Mouse (Mus musculus): Measurements from ENCODE around the gene Sez6. TPM values are rescaled to one million over a fixed set of nuclear protein-coding genes. Genes with fewer than 3 reads are reported as not detected.

Gene Sez6
- polyA plus RNA-seq, 1 experiment from 2014 or later: 1.5 TPM

- H3K4me2 ChIP-seq (ENCODE audit: low read depth, low read length): peak overlapping the region; percentile 84
- H3K36me3 ChIP-seq (replicated peaks; ENCODE audit: control insufficient read depth, insufficient read depth, low read depth, low read length): no peaks in the 10 kb centered on the region
- ATAC-seq (replicated peaks; ENCODE audit: insufficient number of reproducible peaks, low FRiP score, low TSS enrichment, low read depth) (no peak), DNase-seq (ENCODE audit: low spot score) (peak; percentile 65)
- no peaks in the 10 kb centered on the region for H3K27me3 ChIP-seq (ENCODE audit: control insufficient read depth, insufficient read depth, low read length)
- H3K4me1 ChIP-seq (ENCODE audit: control insufficient read depth, insufficient read depth, low read length): no peaks in the 10 kb centered on the region
- peak overlapping the region; percentile 95 for H3K9ac ChIP-seq (replicated peaks; ENCODE audit: low read length)
- H3K27ac ChIP-seq (replicated peaks; ENCODE audit: low read depth, low read length): peak overlapping the region; percentile 84
- peak overlapping the region; percentile 98 for H3K4me3 ChIP-seq (ENCODE audit: low read depth, low read length)
- WGBS: under 1% methylated on average over 13 of the region's 13 CpGs
- no peaks in the 10 kb centered on the region for H3K9me3 ChIP-seq (replicated peaks; ENCODE audit: control insufficient read depth, low read length)
Measured at GRCm38 (mm10) chr11:77984836-77985231, 54.2 kb downstream of the Sez6 start.

GRCm38 (mm10) chr11:77985541-77986065 is 55.0 kb downstream of the Sez6 start:
- Histone ChIP-seq H3K27ac (replicated peaks; ENCODE audit: low read depth, low read length) (no peak overlapping the region; the same call in 1 of the 2 replicates), H3K9ac (replicated peaks; ENCODE audit: low read length) (peak overlapping the region; percentile 95), H3K4me3 (ENCODE audit: low read depth, low read length) (peak overlapping the region; percentile 98), H3K9me3 (replicated peaks; ENCODE audit: control insufficient read depth, low read length) (no peaks in the 10 kb centered on the region), H3K4me2 (ENCODE audit: low read depth, low read length) (peak overlapping the region; percentile 84), H3K27me3 (ENCODE audit: control insufficient read depth, insufficient read depth, low read length) (no peaks in the 10 kb centered on the region), H3K4me1 (ENCODE audit: control insufficient read depth, insufficient read depth, low read length) (no peaks in the 10 kb centered on the region), H3K36me3 (replicated peaks; ENCODE audit: control insufficient read depth, insufficient read depth, low read depth, low read length) (no peaks in the 10 kb centered on the region)
- ATAC-seq (replicated peaks; ENCODE audit: insufficient number of reproducible peaks, low FRiP score, low TSS enrichment, low read depth) (no peak), DNase-seq (ENCODE audit: low spot score) (no peak)
- 77% methylated on average over 3 of the region's 3 CpGs for WGBS

- Histone ChIP-seq H3K4me1 (ENCODE audit: control insufficient read depth, insufficient read depth, low read length) (no peaks in the 10 kb centered on the region), H3K4me3 (ENCODE audit: low read depth, low read length) (no peak overlapping the region), H3K4me2 (ENCODE audit: low read depth, low read length) (no peak overlapping the region), H3K27me3 (ENCODE audit: control insufficient read depth, insufficient read depth, low read length) (no peaks in the 10 kb centered on the region), H3K36me3 (replicated peaks; ENCODE audit: control insufficient read depth, insufficient read depth, low read depth, low read length) (no peaks in the 10 kb centered on the region), H3K27ac (replicated peaks; ENCODE audit: low read depth, low read length) (no peak overlapping the region), H3K9ac (replicated peaks; ENCODE audit: low read length) (no peak overlapping the region), H3K9me3 (replicated peaks; ENCODE audit: control insufficient read depth, low read length) (no peaks in the 10 kb centered on the region)
- DNase-seq (ENCODE audit: low spot score) (no peak), ATAC-seq (replicated peaks; ENCODE audit: insufficient number of reproducible peaks, low FRiP score, low TSS enrichment, low read depth) (no peak)
- WGBS: 93% methylated on average over 13 of the region's 13 CpGs
Measured at GRCm38 (mm10) chr11:77989071-77989690, 58.6 kb downstream of the Sez6 start.

- no peaks in the 10 kb centered on the region for H3K27me3 ChIP-seq (ENCODE audit: control insufficient read depth, insufficient read depth, low read length)
- H3K36me3 ChIP-seq (replicated peaks; ENCODE audit: control insufficient read depth, insufficient read depth, low read depth, low read length): no peaks in the 10 kb centered on the region
- H3K4me2 ChIP-seq (ENCODE audit: low read depth, low read length): no peak overlapping the region
- DNase-seq (ENCODE audit: low spot score) (no peak), ATAC-seq (replicated peaks; ENCODE audit: insufficient number of reproducible peaks, low FRiP score, low TSS enrichment, low read depth) (no peak)
- H3K27ac ChIP-seq (replicated peaks; ENCODE audit: low read depth, low read length): no peak overlapping the region
- no peaks in the 10 kb centered on the region for H3K9me3 ChIP-seq (replicated peaks; ENCODE audit: control insufficient read depth, low read length)
- H3K4me3 ChIP-seq (ENCODE audit: low read depth, low read length): no peak overlapping the region
- no peak overlapping the region for H3K9ac ChIP-seq (replicated peaks; ENCODE audit: low read length)
- WGBS: 88% methylated on average over 1 of the region's 1 CpGs
- no peaks in the 10 kb centered on the region for H3K4me1 ChIP-seq (ENCODE audit: control insufficient read depth, insufficient read depth, low read length)
Measured at GRCm38 (mm10) chr11:77995556-77995955, 65.0 kb downstream of the Sez6 start.

GRCm38 (mm10) chr11:78006446-78006845 is 75.8 kb downstream of the Sez6 start:
- Histone ChIP-seq H3K9me3 (replicated peaks; ENCODE audit: control insufficient read depth, low read length) (no peaks in the 10 kb centered on the region), H3K4me2 (ENCODE audit: low read depth, low read length) (no peak overlapping the region), H3K27ac (replicated peaks; ENCODE audit: low read depth, low read length) (no peak overlapping the region), H3K4me1 (ENCODE audit: control insufficient read depth, insufficient read depth, low read length) (no peaks in the 10 kb centered on the region), H3K36me3 (replicated peaks; ENCODE audit: control insufficient read depth, insufficient read depth, low read depth, low read length) (peaks cover 14% of the 10 kb centered on the region), H3K4me3 (ENCODE audit: low read depth, low read length) (no peak overlapping the region), H3K9ac (replicated peaks; ENCODE audit: low read length) (no peak overlapping the region), H3K27me3 (ENCODE audit: control insufficient read depth, insufficient read depth, low read length) (no peaks in the 10 kb centered on the region)
- ATAC-seq (replicated peaks; ENCODE audit: insufficient number of reproducible peaks, low FRiP score, low TSS enrichment, low read depth) (no peak), DNase-seq (ENCODE audit: low spot score) (no peak)
- 95% methylated on average over 5 of the region's 5 CpGs for WGBS

GRCm38 (mm10) chr11:78019676-78020075 is 89.1 kb downstream of the Sez6 start:
- H3K27me3 ChIP-seq (ENCODE audit: control insufficient read depth, insufficient read depth, low read length): no peaks in the 10 kb centered on the region
- no peak for ATAC-seq (replicated peaks; ENCODE audit: insufficient number of reproducible peaks, low FRiP score, low TSS enrichment, low read depth)

GRCm38 (mm10) chr11:78023607-78024006 is 93.0 kb downstream of the Sez6 start:
- ATAC-seq (replicated peaks; ENCODE audit: insufficient number of reproducible peaks, low FRiP score, low TSS enrichment, low read depth) (no peak), DNase-seq (ENCODE audit: low spot score) (peak; percentile 52)
- Histone ChIP-seq H3K4me2 (ENCODE audit: low read depth, low read length) (no peak overlapping the region), H3K36me3 (replicated peaks; ENCODE audit: control insufficient read depth, insufficient read depth, low read depth, low read length) (peaks cover 27% of the 10 kb centered on the region), H3K9ac (replicated peaks; ENCODE audit: low read length) (no peak overlapping the region), H3K27ac (replicated peaks; ENCODE audit: low read depth, low read length) (no peak overlapping the region), H3K4me3 (ENCODE audit: low read depth, low read length) (no peak overlapping the region), H3K4me1 (ENCODE audit: control insufficient read depth, insufficient read depth, low read length) (no peaks in the 10 kb centered on the region), H3K27me3 (ENCODE audit: control insufficient read depth, insufficient read depth, low read length) (no peaks in the 10 kb centered on the region), H3K9me3 (replicated peaks; ENCODE audit: control insufficient read depth, low read length) (no peaks in the 10 kb centered on the region)
- 88% methylated on average over 8 of the region's 8 CpGs for WGBS

More at GRCm38 (mm10) chr11:78019676-78020075, 89.1 kb downstream of the Sez6 start:
- peak; percentile 87 for DNase-seq (ENCODE audit: low spot score)
- no peaks in the 10 kb centered on the region for H3K4me1 ChIP-seq (ENCODE audit: control insufficient read depth, insufficient read depth, low read length)
- no peak overlapping the region for H3K4me3 ChIP-seq (ENCODE audit: low read depth, low read length)
- no peaks in the 10 kb centered on the region for H3K9me3 ChIP-seq (replicated peaks; ENCODE audit: control insufficient read depth, low read length)
- H3K27ac ChIP-seq (replicated peaks; ENCODE audit: low read depth, low read length): no peak overlapping the region
- peaks cover 43% of the 10 kb centered on the region for H3K36me3 ChIP-seq (replicated peaks; ENCODE audit: control insufficient read depth, insufficient read depth, low read depth, low read length)
- H3K4me2 ChIP-seq (ENCODE audit: low read depth, low read length): no peak overlapping the region
- 19% methylated on average over 4 of the region's 4 CpGs for WGBS
- H3K9ac ChIP-seq (replicated peaks; ENCODE audit: low read length): no peak overlapping the region
